Mouse (Mus musculus): ENCODE measurements around the gene Pde6b.

Pde6b gene

DNA sequence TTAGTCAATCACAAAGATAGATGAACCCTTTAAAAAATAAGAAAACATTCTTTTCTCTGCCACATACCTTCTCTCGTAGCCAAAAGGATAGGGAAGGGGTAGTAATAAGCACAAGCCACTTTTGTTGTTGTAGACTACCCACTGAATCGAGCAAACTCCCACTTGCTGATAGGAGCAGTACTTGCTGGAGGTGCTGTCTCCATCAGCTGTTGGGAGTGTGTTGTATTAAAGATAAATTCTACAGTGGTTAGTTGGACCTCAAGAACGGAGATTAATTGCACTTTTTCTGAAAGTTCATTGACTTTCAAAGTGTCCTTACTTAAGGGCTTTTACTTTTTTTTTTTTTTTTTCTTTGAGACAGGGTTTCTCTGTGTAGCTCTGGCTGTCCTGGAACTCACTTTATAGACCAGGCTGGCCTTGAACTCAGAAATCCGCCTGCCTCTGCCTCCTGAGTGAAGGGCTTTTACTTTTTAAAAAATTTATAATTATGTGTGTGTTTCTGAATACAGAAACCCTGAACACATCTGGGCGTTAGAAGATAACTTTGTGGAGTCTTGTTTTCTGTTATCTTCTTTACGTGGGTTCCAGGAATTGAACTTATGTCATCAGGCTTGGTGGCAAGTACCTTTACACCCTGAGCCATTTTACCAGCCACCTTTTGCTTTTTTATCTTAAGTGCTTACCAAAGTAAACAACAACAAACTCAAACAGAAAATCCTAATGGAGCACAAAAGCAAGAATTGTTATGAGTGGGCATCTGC, 77.1 kb downstream of the Pde6b start:
- no peak for DNase-seq

DNA sequence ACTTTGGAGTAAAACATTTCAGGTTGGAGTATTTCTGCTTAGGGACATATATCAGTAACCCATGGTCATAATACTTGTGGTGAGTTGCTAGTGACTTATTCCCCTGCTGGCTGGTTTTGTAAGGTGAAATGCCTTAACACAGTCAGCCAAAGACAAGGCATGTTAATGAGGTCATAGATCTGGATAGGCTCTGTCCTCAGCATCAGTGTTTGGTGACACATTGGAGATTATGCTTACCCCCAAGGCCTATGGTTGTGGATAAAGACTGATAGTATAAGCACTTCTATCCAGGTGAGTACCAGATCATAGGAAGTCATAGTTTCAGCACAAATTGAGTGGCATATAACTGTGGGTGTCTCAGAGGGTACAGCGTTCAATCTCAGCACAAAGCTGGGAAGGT, 78.5 kb downstream of the Pde6b start:
- no peak for DNase-seq

DNA sequence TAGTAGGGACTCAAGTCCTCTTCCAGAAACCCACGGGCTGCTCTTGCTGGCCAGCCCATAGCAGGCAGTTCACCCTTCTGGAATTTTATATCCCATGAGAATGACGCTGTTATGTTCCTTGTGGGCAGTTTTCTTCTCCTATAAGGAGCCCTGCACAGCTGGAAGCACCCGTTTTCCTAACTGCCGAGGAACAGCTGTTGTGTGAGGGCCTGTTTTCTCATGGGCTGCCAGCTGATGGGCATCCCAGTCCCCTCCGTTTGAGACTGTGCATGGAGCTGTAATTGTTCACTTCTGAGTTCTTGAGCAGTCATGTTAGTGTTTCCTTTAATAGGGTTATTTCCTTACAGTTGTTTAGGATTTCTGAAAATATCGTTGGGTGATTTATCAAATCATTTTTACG, 81.4 kb downstream of the Pde6b start:
- DNase-seq: no peak

DNA sequence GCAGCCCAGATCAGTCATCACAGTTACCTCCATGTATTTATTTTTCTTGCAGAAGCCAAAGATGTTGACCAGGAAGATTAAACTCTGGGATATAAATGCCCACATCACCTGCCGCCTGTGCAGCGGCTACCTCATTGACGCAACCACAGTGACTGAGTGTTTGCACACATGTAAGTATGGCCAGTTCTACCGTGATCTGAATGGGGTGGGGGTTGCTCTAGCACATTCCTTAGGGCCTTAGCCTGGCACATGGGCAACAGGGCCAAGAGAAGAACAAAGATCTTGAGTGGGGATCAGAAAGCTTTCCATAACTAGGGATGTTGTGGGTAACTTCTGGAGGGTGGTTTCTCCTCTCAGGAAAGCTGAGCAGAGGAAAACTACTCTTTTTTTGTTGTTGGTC, 85.5 kb downstream of the Pde6b start:
- DNase-seq: no peak

DNA sequence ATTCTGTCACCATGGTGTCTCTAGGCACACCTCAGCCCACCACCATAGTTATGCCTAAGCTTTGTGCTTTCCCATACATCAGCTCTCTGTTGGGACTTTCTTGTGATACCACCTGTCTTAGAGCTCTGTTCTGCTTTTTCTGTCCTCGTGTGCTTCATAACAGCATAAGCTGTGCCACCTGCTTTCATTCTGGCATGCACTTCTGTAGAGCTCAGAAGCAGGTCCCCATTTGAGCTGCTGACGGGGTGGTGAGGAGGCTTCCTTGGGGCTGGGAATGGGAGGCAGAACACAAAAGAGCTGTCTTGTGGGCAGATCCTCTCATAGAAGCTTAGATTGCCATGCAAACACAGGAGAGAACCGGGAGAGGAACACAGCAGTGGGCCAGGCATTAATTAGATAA, 87.8 kb downstream of the Pde6b start:
- DNase-seq: no peak
